Mouse (Mus musculus) olfactory bulb, adult 2 months (tissue): ENCODE data around the gene Npr2. TPM values are rescaled to one million over a fixed set of nuclear protein-coding genes. Genes with fewer than 3 reads are reported as not detected.

ENCODE experiments used
- H3K27ac ChIP-seq: fragments of 200-500 bp; 2 replicates; pipeline ENCODE4 v1.5.1; 2012; ENCODE audit warnings: low read depth, low read length; ENCODE audit not compliant: insufficient read depth
- H3K4me1 ChIP-seq: fragments of 200-500 bp; 2 replicates; pipeline ENCODE4 v1.6.1; 2012; ENCODE audit warnings: low read length; ENCODE audit not compliant: control insufficient read depth, insufficient read depth
- H3K4me3 ChIP-seq: fragments of 200-500 bp; 2 replicates; pipeline ENCODE4 v1.5.1; 2012; ENCODE audit warnings: mild to moderate bottlenecking, low read depth, low read length, moderate library complexity; ENCODE audit not compliant: insufficient read depth
- CTCF ChIP-seq: fragments of 200-500 bp; IDR thresholded peaks from 2 replicates; pipeline ENCODE4 v1.5.1; 2012; ENCODE audit warnings: low read depth, mild to moderate bottlenecking, low read length, moderate library complexity; ENCODE audit not compliant: insufficient read depth
- POLR2A ChIP-seq: fragments of 200-500 bp; IDR thresholded peaks from 2 replicates; pipeline ENCODE4 v1.6.1; 2012; ENCODE audit warnings: mild to moderate bottlenecking, low read depth, low read length, moderate library complexity; ENCODE audit not compliant: insufficient read depth
- WGBS: fragments of 180-500 bp; shearing (Covaris S2); methylation state at CpG from one replicate; pipeline ENCODE4 v1.1.7; 2018; 5-methylcytosine and 5-hydroxymethylcytosine counted together
- polyA plus RNA-seq: library from polyadenylated mRNA; stranded (reverse); fragments of >200 nt; gene quantifications from 2 replicates; pipeline ENCODE4 v1.2.4, GENCODE M21; 2012; ENCODE audit warnings: low replicate concordance; ENCODE audit not compliant: missing spikeins, insufficient read depth, insufficient read length

Npr2 gene
- polyA plus RNA-seq, 1 experiment: not detected

GRCm38 (mm10) chr4:43636751-43637150 is 5.0 kb downstream of the Npr2 start:
- Histone ChIP-seq H3K27ac (no peak overlapping the region), H3K4me3 (no peak overlapping the region), H3K4me1 (peaks cover 23% of the 10 kb centered on the region)
- TF ChIP-seq POLR2A (no peak), CTCF (no peak)
- WGBS: 74% methylated on average over 6 of the region's 6 CpGs

- TF ChIP-seq POLR2A (no peak), CTCF (no peak)
- Histone ChIP-seq H3K4me3 (no peak overlapping the region), H3K4me1 (0 out of 2 replicates have a peak, but pooled peaks cover 3% of the 10 kb centered on the region), H3K27ac (no peak overlapping the region)
- WGBS: 79% methylated on average over 9 of the region's 9 CpGs
Observed at GRCm38 (mm10) chr4:43640076-43640475, 8.3 kb downstream of the Npr2 start.

- H3K4me3 ChIP-seq: no peak overlapping the region
- TF ChIP-seq CTCF (no peak), POLR2A (no peak)
- H3K4me1 ChIP-seq: 0 out of 2 replicates have a peak, but pooled peaks cover 3% of the 10 kb centered on the region
- 88% methylated on average over 6 of the region's 6 CpGs for WGBS
- H3K27ac ChIP-seq: no peak overlapping the region
Observed at GRCm38 (mm10) chr4:43640491-43640890, 8.8 kb downstream of the Npr2 start.

- H3K4me1 ChIP-seq: peaks cover 9% of the 10 kb centered on the region; the same call in 1 of the 2 replicates
- WGBS: 96% methylated on average over 3 of the region's 3 CpGs
- no peak overlapping the region for H3K4me3 ChIP-seq
- H3K27ac ChIP-seq: no peak overlapping the region
- TF ChIP-seq CTCF: no peak
- TF ChIP-seq POLR2A: no peak
Observed at GRCm38 (mm10) chr4:43649783-43650182, 18.0 kb downstream of the Npr2 start.

- no peak for TF ChIP-seq POLR2A
- Histone ChIP-seq H3K4me3 (no peak overlapping the region), H3K4me1 (peaks cover 9% of the 10 kb centered on the region; the same call in 1 of the 2 replicates), H3K27ac (no peak overlapping the region)
- WGBS: 83% methylated on average over 4 of the region's 4 CpGs
Observed at GRCm38 (mm10) chr4:43652726-43653125, 21.0 kb downstream of the Npr2 start.

- Histone ChIP-seq H3K4me1 (peaks cover 9% of the 10 kb centered on the region; the same call in 1 of the 2 replicates), H3K4me3 (peak within 1 kb of the TSS; percentile 38), H3K27ac (no peak within 1 kb of the TSS)
- WGBS: 14% methylated on average over 24 of the region's 24 CpGs
- TF ChIP-seq CTCF: no peak
- TF ChIP-seq POLR2A: no peak
Observed at GRCm38 (mm10) chr4:43653161-43654015, 21.7 kb downstream of the Npr2 start, which contains the start of gene Spag8. Gene Spag8 (minus strand): TSS chr4:43653594.

GRCm38 (mm10) chr4:43655656-43656338 is 24.1 kb downstream of the Npr2 start:
- TF ChIP-seq POLR2A (no peak), CTCF (no peak)
- WGBS: 3% methylated on average over 34 of the region's 34 CpGs
- Histone ChIP-seq H3K4me3 (peak overlapping the region; percentile 74), H3K27ac (peak overlapping the region; percentile 76), H3K4me1 (peaks cover 9% of the 10 kb centered on the region; the same call in 1 of the 2 replicates)

GRCm38 (mm10) chr4:43656339-43657109 is 24.8 kb downstream of the Npr2 start, which contains the start of gene Hint2:
Gene Hint2 (minus strand): TSS chr4:43656466.
- peak within 1 kb of the TSS; percentile 89 for H3K27ac ChIP-seq
- peak within 1 kb of the TSS; percentile 74 for H3K4me3 ChIP-seq
- under 1% methylated on average over 34 of the region's 34 CpGs for WGBS
- no peak for TF ChIP-seq CTCF
- TF ChIP-seq POLR2A: peak; percentile 98
- peaks cover 9% of the 10 kb centered on the region; the same call in 1 of the 2 replicates for H3K4me1 ChIP-seq
